24 mouse cellular contexts compared by ENCODE assay signal in genomic region chr7:91784617-91785016, GRCm38 (mm10).
A peak's percentile ranks its signal among the peaks of the same experiment; 100 is the strongest.
DNase-seq lines count a peak whose midpoint lies in the region; ATAC-seq and TF ChIP-seq lines count a peak whose summit lies in the region.
"Had no signal": no experiment of that assay in that cellular context is flagged by ENCODE, and none has a peak within 500 bp of the region (broad histone marks: within the 10 kb centered on the region; RNA-seq: fewer than 3 reads in every experiment).

No protein-coding gene starts in this region.

- H3K36me3 ChIP-seq in embryonic facial prominence, embryonic 15.5 days, result no peaks in the 10 kb centered on the region
- H3K36me3 ChIP-seq in lung, postnatal 0 days (ENCODE audit: insufficient read depth, low read length), result no peaks in the 10 kb centered on the region
- H3K36me3 ChIP-seq: forebrain, embryonic 10.5 days; forebrain, embryonic 15.5 days; G1E; heart, embryonic 10.5 days; hindbrain, embryonic 12.5 days had no signal

- WGBS in embryonic facial prominence, embryonic 15.5 days, result 55% methylated on average over 2 of the region's 2 CpGs
- WGBS in lung, postnatal 0 days, result 64% methylated on average over 2 of the region's 2 CpGs

- no peaks in the 10 kb centered on the region for H3K27me3 ChIP-seq in embryonic facial prominence, embryonic 15.5 days
- no peaks in the 10 kb centered on the region for H3K27me3 ChIP-seq in lung, postnatal 0 days (replicated peaks; ENCODE audit: insufficient read depth, low read length)
- H3K27me3 ChIP-seq: forebrain, embryonic 15.5 days; hindbrain, embryonic 12.5 days had no signal

- peak overlapping the region; percentile 23; the same call in 1 of the 2 replicates for H3K27ac ChIP-seq in layer of hippocampus, adult 2 months
- peak overlapping the region; percentile 41 for H3K27ac ChIP-seq in embryonic facial prominence, embryonic 15.5 days (replicated peaks)
- H3K27ac ChIP-seq in lung, postnatal 0 days (ENCODE audit: low read length), result no peak overlapping the region
- H3K27ac ChIP-seq: forebrain, embryonic 10.5 days; forebrain, embryonic 15.5 days; heart, embryonic 10.5 days; hindbrain, embryonic 12.5 days had no signal

- H3K9me3 ChIP-seq in embryonic facial prominence, embryonic 15.5 days (replicated peaks), result no peaks in the 10 kb centered on the region
- H3K9me3 ChIP-seq in lung, postnatal 0 days (ENCODE audit: low read length), result no peaks in the 10 kb centered on the region
- H3K9me3 ChIP-seq: forebrain, embryonic 10.5 days; forebrain, embryonic 15.5 days; G1E; heart, embryonic 10.5 days; hindbrain, embryonic 12.5 days had no signal

- DNase-seq in adrenal gland, postnatal 14 days, result peak; percentile 9
- DNase-seq in adrenal gland, postnatal 4 days (ENCODE audit: low spot score in 2 of 2), result no peak
- DNase-seq in layer of hippocampus, adult 2 months (ENCODE audit: low spot score in 2 of 2), result no peak
- no peak for DNase-seq in layer of hippocampus, adult 9-11 months
- DNase-seq in lung, postnatal 0 days (ENCODE audit: low spot score), result no peak
- DNase-seq in urinary bladder, postnatal 14 days (ENCODE audit: low spot score), result no peak
- DNase-seq: adrenal gland, postnatal 25 days; B cell, adult 2 months; cerebellum, adult 11 months; cerebellum, adult 8-10 months; cerebellum, postnatal 25 days; gastrocnemius, postnatal 10 days; heart, adult 18-20 months; heart, postnatal 10 days; heart, postnatal 4 days had no signal

- no peak for TF ChIP-seq CTCF in layer of hippocampus, adult 2 months (conservative IDR thresholded peaks at IDR 0.05)
- TF ChIP-seq CTCF in lung, postnatal 0 days (IDR thresholded peaks at IDR 0.05), result no peak

- no peak overlapping the region for H3K9ac ChIP-seq in embryonic facial prominence, embryonic 15.5 days
- no peak overlapping the region for H3K9ac ChIP-seq in lung, postnatal 0 days (replicated peaks; ENCODE audit: low read depth)
- H3K9ac ChIP-seq: forebrain, embryonic 15.5 days; hindbrain, embryonic 12.5 days had no signal

- no peak overlapping the region for H3K4me2 ChIP-seq in embryonic facial prominence, embryonic 15.5 days (replicated peaks)
- H3K4me2 ChIP-seq in lung, postnatal 0 days (replicated peaks; ENCODE audit: low read depth, low read length), result no peak overlapping the region
- H3K4me2 ChIP-seq: forebrain, embryonic 15.5 days; hindbrain, embryonic 12.5 days had no signal

- H3K4me1 ChIP-seq in embryonic facial prominence, embryonic 15.5 days, result no peaks in the 10 kb centered on the region
- H3K4me1 ChIP-seq in lung, postnatal 0 days (ENCODE audit: insufficient read depth, low read depth, low read length), result no peaks in the 10 kb centered on the region
- H3K4me1 ChIP-seq: forebrain, embryonic 10.5 days; forebrain, embryonic 15.5 days; heart, embryonic 10.5 days; hindbrain, embryonic 12.5 days had no signal

- ATAC-seq in embryonic facial prominence, embryonic 15.5 days (ENCODE audit: insufficient number of reproducible peaks, low FRiP score, low TSS enrichment, low read depth), result no peak
- no peak for ATAC-seq in lung, postnatal 0 days
- ATAC-seq: CD4-positive, CD25-positive, alpha-beta regulatory T cell, adult 4 months; forebrain, embryonic 15.5 days; hindbrain, embryonic 16.5 days; inflammation-experienced regulatory T-cells, adult 6 months had no signal

- no peak for TF ChIP-seq EP300 in lung, postnatal 0 days (IDR thresholded peaks at IDR 0.05)

- H3K4me3 ChIP-seq in layer of hippocampus, adult 2 months, result no peak overlapping the region
- no peak overlapping the region for H3K4me3 ChIP-seq in embryonic facial prominence, embryonic 15.5 days (replicated peaks)
- no peak overlapping the region for H3K4me3 ChIP-seq in lung, postnatal 0 days (ENCODE audit: low read depth, low read length)
- H3K4me3 ChIP-seq: forebrain, embryonic 10.5 days; forebrain, embryonic 15.5 days; heart, embryonic 10.5 days; hindbrain, embryonic 12.5 days had no signal
